Mouse (Mus musculus) kidney, embryonic 14.5 days (tissue): ENCODE data around the gene Nxph4. TPM values are rescaled to one million over a fixed set of nuclear protein-coding genes. Genes with fewer than 3 reads are reported as not detected.

Experiments used
- ATAC-seq: fragments of 200-750 bp; cut with Nextera tagmentation; 2 replicates; pipeline ENCODE4 v1.8.0; 2017; ENCODE audit warnings: moderate number of reproducible peaks, mild to moderate bottlenecking, moderate TSS enrichment, moderate library complexity; ENCODE audit not compliant: low FRiP score, low TSS enrichment
- H3K27ac ChIP-seq: fragments of 300-500 bp; sonication (generic); 2 replicates; pipeline ENCODE4 v1.5.1; 2014; ENCODE audit warnings: low read depth, mild to moderate bottlenecking, low read length, moderate library complexity, mixed read lengths
- H3K27me3 ChIP-seq: fragments of 300-500 bp; sonication (generic); 2 replicates; pipeline ENCODE4 v1.6.1; 2014; ENCODE audit warnings: mild to moderate bottlenecking, low read length; ENCODE audit not compliant: control insufficient read depth, insufficient read depth
- H3K36me3 ChIP-seq: fragments of 300-500 bp; sonication (generic); 2 replicates; pipeline ENCODE4 v1.6.1; 2014; ENCODE audit warnings: low read length, mixed read lengths; ENCODE audit not compliant: control insufficient read depth, insufficient read depth
- H3K4me1 ChIP-seq: fragments of 300-500 bp; sonication (generic); 2 replicates; pipeline ENCODE4 v1.6.1; 2014; ENCODE audit warnings: low read length, mixed read lengths; ENCODE audit not compliant: control insufficient read depth, insufficient read depth
- H3K4me2 ChIP-seq: fragments of 300-500 bp; sonication (generic); replicated peaks from 2 replicates; pipeline ENCODE4 v1.6.1; 2014; ENCODE audit warnings: low read depth, mild to moderate bottlenecking, low read length
- H3K4me3 ChIP-seq: fragments of 300-500 bp; sonication (generic); 2 replicates; pipeline ENCODE4 v1.5.1; 2014; ENCODE audit warnings: mild to moderate bottlenecking, low read length
- H3K9ac ChIP-seq: fragments of 300-500 bp; sonication (generic); 2 replicates; pipeline ENCODE4 v1.6.1; 2014; ENCODE audit warnings: low read depth, mild to moderate bottlenecking, low read length, moderate library complexity
- H3K9me3 ChIP-seq: fragments of 300-500 bp; sonication (generic); 2 replicates; pipeline ENCODE4 v1.6.1; 2016; ENCODE audit warnings: low read length; ENCODE audit not compliant: control insufficient read depth
- WGBS: fragments of 180-500 bp; shearing (Covaris S2); extraction: QIAGEN DNeasy Blood & Tissue Kit; methylation state at CpG from one replicate; pipeline ENCODE4 v1.1.7; 2014; 5-methylcytosine and 5-hydroxymethylcytosine counted together
- polyA plus RNA-seq: library from polyadenylated mRNA; unstranded; fragments of >200 nt; fragmentation: Nextera tagmentation; extraction: Ambion mirVana; gene quantifications from 2 replicates; pipeline ENCODE4 v1.2.1, GENCODE M21; 2014

Gene Nxph4
- polyA plus RNA-seq, 1 experiment from 2014 or later, result 1.2 TPM

DNA sequence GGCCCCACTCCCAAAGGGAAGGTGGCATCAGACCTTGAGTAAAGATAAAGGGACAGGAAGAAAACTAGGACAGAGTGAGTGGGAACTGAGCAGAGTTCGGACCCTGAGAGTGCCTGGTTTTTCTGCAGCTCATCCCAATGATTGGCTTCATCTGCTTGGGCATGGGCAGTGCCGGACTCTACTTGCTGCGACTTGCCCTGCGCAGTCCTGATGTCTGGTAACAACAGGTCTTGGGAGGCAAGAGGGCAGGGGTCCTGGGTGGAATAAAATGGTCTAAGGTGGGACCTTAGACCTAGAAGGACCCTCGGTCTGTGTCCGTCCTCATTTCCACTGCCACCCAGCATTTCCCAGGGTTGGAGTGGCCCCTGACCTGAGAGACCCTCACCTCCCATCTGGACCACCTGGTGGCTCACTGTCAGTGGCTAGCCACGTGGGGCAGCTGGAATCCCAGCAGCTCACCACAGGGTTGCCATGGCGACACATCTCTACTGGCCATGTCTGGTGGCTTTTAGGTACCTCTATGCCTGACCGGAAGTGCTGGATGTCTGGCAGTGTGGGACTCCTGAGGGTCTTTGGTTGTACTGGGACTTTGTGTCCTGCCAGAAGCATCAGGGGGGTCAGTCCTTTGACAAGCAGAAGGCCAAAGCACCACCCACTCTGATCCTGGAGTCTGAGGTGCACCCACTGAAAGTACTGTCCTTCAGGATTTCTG is 18.9 kb downstream of the Nxph4 start:
- Histone ChIP-seq H3K4me2 (peak overlapping the region; percentile 37), H3K27me3 (peaks cover 58% of the 10 kb centered on the region), H3K4me3 (no peak overlapping the region; the same call in 1 of the 2 replicates), H3K36me3 (peaks cover 27% of the 10 kb centered on the region), H3K9me3 (no peaks in the 10 kb centered on the region), H3K4me1 (peaks cover 44% of the 10 kb centered on the region), H3K9ac (no peak overlapping the region), H3K27ac (no peak overlapping the region)
- WGBS, result 30% methylated on average over 9 of the region's 9 CpGs
- no peak for ATAC-seq

DNA sequence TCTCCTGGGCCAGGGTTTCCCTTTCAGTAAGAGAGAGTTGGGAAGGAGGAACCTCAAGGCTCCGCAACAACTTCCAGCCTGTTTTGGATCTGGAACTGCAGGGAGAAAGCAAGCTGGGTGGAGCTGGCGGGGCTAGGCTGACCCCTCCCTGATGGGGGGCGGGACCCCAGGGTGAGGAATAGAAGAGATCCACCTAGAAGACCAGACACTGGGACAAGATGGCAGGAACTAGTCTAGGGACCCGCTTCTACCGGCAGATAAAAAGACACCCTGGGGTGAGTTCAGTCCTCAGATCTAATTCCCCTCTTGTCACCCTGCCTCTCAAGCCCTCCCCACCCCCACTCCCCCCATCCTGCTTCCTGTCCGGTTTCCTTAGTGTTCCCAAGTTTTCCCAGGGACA is 19.6 kb downstream of the Nxph4 start, which contains the start of gene Ndufa4l2:
TSS of gene Ndufa4l2 (plus strand) at position 204 of the 400 bp plus-strand sequence.
- peaks cover 47% of the 10 kb centered on the region for H3K4me1 ChIP-seq
- H3K27ac ChIP-seq, result no peak within 1 kb of the TSS
- peak within 1 kb of the TSS; percentile 0; the same call in 1 of the 2 replicates for H3K4me3 ChIP-seq
- no peak for ATAC-seq
- peak within 1 kb of the TSS; percentile 37 for H3K4me2 ChIP-seq
- H3K9ac ChIP-seq, result no peak within 1 kb of the TSS
- WGBS, result 10% methylated on average over 6 of the region's 6 CpGs
- peaks cover 20% of the 10 kb centered on the region for H3K36me3 ChIP-seq
- no peaks in the 10 kb centered on the region for H3K9me3 ChIP-seq
- peaks cover 65% of the 10 kb centered on the region for H3K27me3 ChIP-seq

DNA sequence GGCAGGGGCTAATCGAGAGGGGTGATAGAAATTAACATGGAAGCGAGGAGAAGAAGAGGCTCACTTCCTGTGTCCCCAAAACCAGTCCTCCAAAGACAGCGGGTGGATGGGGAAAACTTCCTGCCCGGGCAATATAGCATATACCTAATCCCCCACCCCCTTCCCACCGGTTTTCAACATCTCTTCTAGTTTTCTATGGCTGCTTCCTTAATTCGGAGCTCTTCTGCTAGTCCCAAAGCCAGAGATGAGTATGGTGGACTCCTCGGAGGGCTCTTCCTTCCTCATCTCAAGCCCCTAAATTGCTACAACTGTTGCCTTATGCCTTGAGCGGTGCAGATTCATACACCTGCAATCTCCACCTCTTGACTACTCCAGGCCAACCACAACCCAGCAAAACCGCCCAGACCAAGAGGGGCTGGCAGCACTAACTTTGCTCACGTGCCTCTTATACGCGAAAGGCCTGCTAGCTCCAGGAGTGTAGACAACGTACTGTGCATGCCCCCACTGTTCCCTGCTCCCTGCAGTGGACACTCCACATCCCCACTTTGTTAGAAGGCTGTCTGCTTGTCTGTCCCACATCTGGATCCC is 20.2 kb downstream of the Nxph4 start:
- Histone ChIP-seq H3K9me3 (no peaks in the 10 kb centered on the region), H3K27me3 (peaks cover 70% of the 10 kb centered on the region), H3K4me1 (peaks cover 52% of the 10 kb centered on the region), H3K9ac (no peak overlapping the region), H3K27ac (no peak overlapping the region), H3K36me3 (peaks cover 17% of the 10 kb centered on the region), H3K4me3 (no peak overlapping the region), H3K4me2 (no peak overlapping the region; the same call in 1 of the 2 replicates)
- WGBS, result 11% methylated on average over 13 of the region's 13 CpGs
- no peak for ATAC-seq

DNA sequence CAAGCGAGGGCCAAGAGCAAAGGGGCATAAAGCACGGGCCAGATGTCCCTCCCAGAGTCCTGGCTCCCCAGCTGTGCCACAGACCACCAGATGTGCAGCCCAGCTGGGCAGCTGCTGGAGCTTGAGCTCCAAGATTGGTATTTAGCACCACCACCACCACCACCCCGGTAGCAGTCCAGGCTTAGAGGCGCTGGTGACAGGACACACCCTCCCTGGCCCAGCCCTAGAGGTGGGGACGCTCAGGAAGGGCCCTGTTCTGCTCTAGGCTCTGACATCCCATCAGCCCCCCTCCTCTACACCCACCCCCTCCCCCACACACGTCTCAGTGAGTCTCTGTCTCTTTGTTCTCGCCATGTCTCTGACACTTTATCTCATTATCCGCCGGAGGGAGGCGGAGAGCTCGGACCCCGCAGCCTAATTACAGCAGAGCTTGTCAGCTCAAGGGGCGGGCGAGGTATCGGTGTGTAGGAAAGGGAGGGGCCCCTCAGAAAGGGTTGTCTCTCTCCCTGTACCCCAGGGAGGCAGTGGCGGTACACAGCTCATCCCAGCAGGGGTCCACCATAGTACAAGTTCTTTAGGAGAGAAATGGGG is 20.8 kb downstream of the Nxph4 start:
- WGBS, result 0% methylated on average over 16 of the region's 16 CpGs
- Histone ChIP-seq H3K9ac (peak overlapping the region; percentile 23; the same call in 1 of the 2 replicates), H3K4me1 (peaks cover 55% of the 10 kb centered on the region), H3K9me3 (no peaks in the 10 kb centered on the region), H3K36me3 (peaks cover 13% of the 10 kb centered on the region), H3K4me2 (peak overlapping the region; percentile 31; the same call in 1 of the 2 replicates), H3K27me3 (peaks cover 72% of the 10 kb centered on the region), H3K27ac (no peak overlapping the region), H3K4me3 (peak overlapping the region; percentile 0; the same call in 1 of the 2 replicates)
- no peak for ATAC-seq

DNA sequence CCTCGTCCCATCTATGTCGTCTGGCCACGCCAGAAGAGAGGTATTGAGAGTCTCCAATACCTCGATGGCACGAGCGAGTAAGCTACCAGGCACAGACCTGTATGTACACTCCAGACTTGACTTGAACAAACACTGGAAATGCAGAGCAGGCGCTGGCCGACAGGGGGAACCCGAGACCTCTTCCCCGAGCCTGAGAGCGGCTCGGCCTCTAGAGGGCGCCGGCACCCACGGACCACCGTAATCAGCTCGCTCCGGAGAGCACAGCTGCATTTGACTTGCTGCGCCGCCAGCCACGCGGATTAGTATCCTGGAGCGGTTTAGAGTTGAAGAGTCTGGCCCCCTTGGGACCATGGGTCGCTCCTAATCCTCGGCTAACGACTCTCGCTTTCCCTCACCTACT is 21.5 kb downstream of the Nxph4 start:
- peak overlapping the region; percentile 31 for H3K4me2 ChIP-seq
- peaks cover 5% of the 10 kb centered on the region for H3K36me3 ChIP-seq
- peaks cover 55% of the 10 kb centered on the region for H3K4me1 ChIP-seq
- H3K27me3 ChIP-seq, result peaks cover 72% of the 10 kb centered on the region
- H3K27ac ChIP-seq, result no peak overlapping the region
- H3K9me3 ChIP-seq, result no peaks in the 10 kb centered on the region
- peak; percentile 15 for ATAC-seq
- H3K4me3 ChIP-seq, result peak overlapping the region; percentile 44; the same call in 1 of the 2 replicates
- H3K9ac ChIP-seq, result no peak overlapping the region
- WGBS, result under 1% methylated on average over 27 of the region's 27 CpGs

DNA sequence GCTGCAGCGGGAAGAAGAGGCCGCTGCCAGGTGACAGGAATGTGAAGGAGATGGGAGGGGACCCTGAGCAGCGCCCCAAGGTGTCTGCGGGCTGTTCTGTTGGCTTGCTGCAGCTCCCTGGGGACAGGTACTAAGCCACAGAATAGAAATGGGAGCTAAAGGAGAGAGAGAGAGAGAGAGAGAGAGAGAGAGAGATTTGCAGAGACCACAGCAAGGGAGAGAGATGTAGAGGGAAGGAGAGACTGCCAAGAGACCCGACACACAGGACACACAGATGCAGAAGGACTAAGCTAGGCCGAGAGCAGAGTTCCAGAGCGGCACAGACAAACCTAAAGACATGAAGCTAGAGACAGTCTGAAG is 22.1 kb downstream of the Nxph4 start:
- no peak for ATAC-seq
- Histone ChIP-seq H3K27me3 (peaks cover 76% of the 10 kb centered on the region), H3K27ac (no peak overlapping the region), H3K36me3 (no peaks in the 10 kb centered on the region; the same call in 1 of the 2 replicates), H3K4me1 (peaks cover 54% of the 10 kb centered on the region), H3K9me3 (no peaks in the 10 kb centered on the region), H3K4me2 (peak overlapping the region; percentile 83), H3K4me3 (peak overlapping the region; percentile 44), H3K9ac (peak overlapping the region; percentile 35; the same call in 1 of the 2 replicates)
- 5% methylated on average over 7 of the region's 7 CpGs for WGBS

DNA sequence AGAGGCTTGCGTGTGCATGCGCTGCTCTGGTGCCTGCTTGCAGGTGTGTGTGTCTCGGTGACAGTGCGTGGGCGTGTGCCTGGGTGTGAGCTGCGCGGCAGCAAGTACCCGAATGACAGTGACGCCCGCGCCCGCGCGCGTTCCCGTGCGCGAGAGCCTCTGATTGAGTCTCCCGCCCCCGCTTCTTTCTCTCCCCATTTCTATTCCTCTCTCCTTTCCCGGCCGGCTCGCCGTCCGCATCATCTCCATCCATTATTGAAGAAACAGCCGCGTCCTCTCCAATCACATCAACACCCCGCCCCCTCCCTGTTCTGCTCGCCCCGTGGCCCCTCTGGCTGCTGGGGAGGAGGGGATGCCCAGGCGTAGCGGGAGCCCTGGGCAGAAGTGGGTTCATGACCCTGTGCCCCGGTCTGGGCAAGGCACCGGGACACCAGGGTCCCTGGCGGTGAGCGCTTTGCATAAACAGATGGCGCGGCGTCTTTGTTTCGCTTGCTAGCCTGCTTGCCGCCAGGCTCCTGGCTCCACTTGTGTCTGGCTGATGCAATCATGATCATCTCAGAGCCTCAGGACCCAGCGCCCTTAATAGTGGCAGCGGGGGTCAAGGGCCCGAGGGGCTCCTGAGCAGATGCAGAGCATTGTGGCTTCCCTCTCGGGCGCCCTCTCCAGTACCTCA is 22.6 kb downstream of the Nxph4 start:
- Histone ChIP-seq H3K9ac (peak overlapping the region; percentile 35; the same call in 1 of the 2 replicates), H3K4me2 (peak overlapping the region; percentile 83), H3K27me3 (peaks cover 71% of the 10 kb centered on the region), H3K4me3 (peak overlapping the region; percentile 44), H3K4me1 (peaks cover 49% of the 10 kb centered on the region), H3K36me3 (no peaks in the 10 kb centered on the region), H3K9me3 (no peaks in the 10 kb centered on the region), H3K27ac (no peak overlapping the region)
- ATAC-seq, result no peak
- WGBS, result 0% methylated on average over 43 of the region's 46 CpGs

DNA sequence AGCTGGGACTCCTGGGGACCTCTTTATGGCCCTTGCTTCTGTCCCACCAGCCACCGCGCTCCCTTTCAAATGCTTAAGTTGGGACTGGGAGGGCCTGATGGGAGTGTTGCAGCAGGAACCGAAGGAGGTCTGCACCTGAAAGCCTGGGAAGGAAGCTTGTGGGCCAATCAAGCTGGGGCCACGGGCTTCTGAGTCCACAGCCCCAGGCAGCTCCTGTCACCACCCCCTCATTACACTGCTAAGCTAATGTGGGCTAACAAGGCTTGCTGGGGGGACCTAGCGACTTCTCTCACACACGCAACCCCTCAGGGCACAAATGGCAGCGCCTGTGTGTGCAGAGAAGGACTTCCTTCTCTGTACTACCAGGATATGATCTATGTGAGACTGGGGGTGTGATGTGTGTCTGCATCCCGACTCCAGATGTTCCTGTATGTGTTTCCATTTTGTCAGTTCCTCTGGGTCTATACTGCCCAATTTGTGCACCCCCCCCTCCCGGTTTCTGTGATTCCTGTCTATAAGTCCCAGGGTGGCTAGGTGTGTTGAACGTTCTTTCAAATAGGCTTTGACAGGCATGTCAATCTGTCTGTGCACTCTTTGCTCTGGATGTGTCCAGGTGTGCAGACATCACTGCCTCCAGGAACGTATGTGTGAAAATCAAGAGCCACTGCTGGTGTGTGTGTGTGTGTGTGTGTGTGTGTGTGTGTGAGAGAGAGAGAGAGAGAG is 23.3 kb downstream of the Nxph4 start:
- Histone ChIP-seq H3K4me3 (peak overlapping the region; percentile 44; the same call in 1 of the 2 replicates), H3K36me3 (no peaks in the 10 kb centered on the region), H3K4me1 (peaks cover 42% of the 10 kb centered on the region), H3K27me3 (peaks cover 70% of the 10 kb centered on the region), H3K27ac (no peak overlapping the region), H3K9me3 (no peaks in the 10 kb centered on the region), H3K9ac (no peak overlapping the region), H3K4me2 (peak overlapping the region; percentile 83)
- WGBS, result 3% methylated on average over 11 of the region's 11 CpGs
- ATAC-seq, result no peak
